Mouse (Mus musculus) midbrain, postnatal 0 days (tissue): Measurements from ENCODE around the gene Grk4. TPM values are rescaled to one million over a fixed set of nuclear protein-coding genes. Genes with fewer than 3 reads are reported as not detected.

Experiments
- ATAC-seq: fragments of 200-750 bp; cut with Nextera tagmentation; 2 replicates; pipeline ENCODE4 v1.8.0; 2017; ENCODE audit warnings: moderate number of reproducible peaks, mild to moderate bottlenecking, moderate TSS enrichment, moderate library complexity; ENCODE audit not compliant: low FRiP score
- DNase-seq: peaks from one replicate; pipeline ENCODE4 v3.0.0-alpha.2; 2015; ENCODE audit warnings: low spot score
- H3K27ac ChIP-seq: fragments of 300-500 bp; sonication (generic); 2 replicates; pipeline ENCODE4 v1.5.1; 2014; ENCODE audit warnings: low read depth, mild to moderate bottlenecking, low read length, mixed read lengths
- H3K27me3 ChIP-seq: fragments of 300-500 bp; sonication (generic); 2 replicates; pipeline ENCODE4 v1.6.1; 2014; ENCODE audit warnings: low read length, control low read depth, mixed read lengths; ENCODE audit not compliant: insufficient read depth
- H3K36me3 ChIP-seq: fragments of 300-500 bp; sonication (generic); 2 replicates; pipeline ENCODE4 v1.6.1; 2014; ENCODE audit warnings: low read length, control low read depth, mixed read lengths; ENCODE audit not compliant: insufficient read depth
- H3K4me1 ChIP-seq: fragments of 300-500 bp; sonication (generic); 2 replicates; pipeline ENCODE4 v1.6.1; 2014; ENCODE audit warnings: mild to moderate bottlenecking, control low read depth, antibody characterized with exemption, low read length, mixed read lengths; ENCODE audit not compliant: insufficient read depth
- H3K4me2 ChIP-seq: fragments of 300-500 bp; sonication (generic); 2 replicates; pipeline ENCODE4 v1.6.1; 2014; ENCODE audit warnings: low read depth, mild to moderate bottlenecking, low read length, mixed read lengths; ENCODE audit not compliant: poor library complexity, severe bottlenecking
- H3K4me3 ChIP-seq: fragments of 300-500 bp; sonication (generic); 2 replicates; pipeline ENCODE4 v1.5.1; 2014; ENCODE audit warnings: low read depth, mild to moderate bottlenecking, low read length, moderate library complexity
- H3K9ac ChIP-seq: fragments of 300-500 bp; sonication (generic); replicated peaks from 2 replicates; pipeline ENCODE4 v1.6.1; 2014; ENCODE audit warnings: mild to moderate bottlenecking, low read length, moderate library complexity, mixed read lengths; ENCODE audit not compliant: poor library complexity, severe bottlenecking
- H3K9me3 ChIP-seq: fragments of 300-500 bp; sonication (generic); 2 replicates; pipeline ENCODE4 v1.6.1; 2016; ENCODE audit warnings: low read length, control low read depth
- CTCF ChIP-seq: IDR thresholded peaks from 2 replicates; pipeline ENCODE4 v1.5.1; 2016; ENCODE audit warnings: antibody characterized with exemption, mild to moderate bottlenecking
- WGBS: fragments of 180-500 bp; shearing (Covaris S2); extraction: QIAGEN DNeasy Blood & Tissue Kit; methylation state at CpG from one replicate; pipeline ENCODE4 v1.1.7; 2014; 5-methylcytosine and 5-hydroxymethylcytosine counted together
- polyA plus RNA-seq: library from polyadenylated mRNA; unstranded; fragments of >200 nt; fragmentation: Nextera tagmentation; extraction: Ambion mirVana; gene quantifications from 2 replicates; pipeline ENCODE4 v1.2.1, GENCODE M21; 2015
- total RNA-seq: library from RNA; depleted of rRNA; stranded (reverse); fragments of >200 nt; gene quantifications from 2 replicates; pipeline ENCODE4 v1.2.3, GENCODE M21; 2014

Gene Grk4
- total and polyA plus RNA-seq, 2 experiments from 2014 or later, result 3.0 to 4.2 TPM

GRCm38 (mm10) chr5:34636481-34637287 lies 23.5 kb upstream of the Grk4 start, which contains the start of gene Mfsd10:
Mfsd10 (minus strand) TSS chr5:34637212.
- Histone ChIP-seq H3K4me2 (peak within 1 kb of the TSS; percentile 58), H3K27ac (peak within 1 kb of the TSS; percentile 85), H3K4me1 (0 out of 2 replicates have a peak, but pooled peaks cover 9% of the 10 kb centered on the region), H3K4me3 (peak within 1 kb of the TSS; percentile 43), H3K36me3 (peaks cover 61% of the 10 kb centered on the region), H3K27me3 (no peaks in the 10 kb centered on the region), H3K9ac (peak within 1 kb of the TSS; percentile 60), H3K9me3 (no peaks in the 10 kb centered on the region)
- TF ChIP-seq CTCF, result peak; percentile 54
- ATAC-seq, result peak; percentile 90
- WGBS, result under 1% methylated on average over 48 of the region's 48 CpGs
- peak; percentile 88 for DNase-seq

- 83% methylated on average over 7 of the region's 7 CpGs for WGBS
- no peak for TF ChIP-seq CTCF
- ATAC-seq (no peak), DNase-seq (no peak)
- Histone ChIP-seq H3K36me3 (peaks cover 55% of the 10 kb centered on the region), H3K4me1 (0 out of 2 replicates have a peak, but pooled peaks cover 9% of the 10 kb centered on the region), H3K4me2 (no peak overlapping the region), H3K27ac (0 out of 2 replicates have a peak overlapping the region, but pooled peaks have one; percentile 85), H3K4me3 (no peak overlapping the region), H3K9ac (0 out of 2 replicates have a peak overlapping the region, but pooled peaks have one; percentile 60), H3K9me3 (no peaks in the 10 kb centered on the region), H3K27me3 (no peaks in the 10 kb centered on the region)
Measured at GRCm38 (mm10) chr5:34637591-34638156, 22.5 kb upstream of the Grk4 start.

GRCm38 (mm10) chr5:34641991-34642390 lies 18.2 kb upstream of the Grk4 start:
- ATAC-seq (no peak), DNase-seq (no peak)
- 94% methylated on average over 3 of the region's 3 CpGs for WGBS
- no peak overlapping the region for H3K4me2 ChIP-seq
- H3K27me3 ChIP-seq, result no peaks in the 10 kb centered on the region
- no peak overlapping the region for H3K27ac ChIP-seq
- H3K9me3 ChIP-seq, result no peaks in the 10 kb centered on the region
- H3K9ac ChIP-seq, result no peak overlapping the region
- H3K4me3 ChIP-seq, result no peak overlapping the region
- H3K4me1 ChIP-seq, result no peaks in the 10 kb centered on the region
- H3K36me3 ChIP-seq, result peaks cover 73% of the 10 kb centered on the region
- TF ChIP-seq CTCF, result no peak

GRCm38 (mm10) chr5:34642932-34643331 lies 17.2 kb upstream of the Grk4 start:
- peak; percentile 74; the same call in 1 of the 2 replicates for ATAC-seq
- no peak overlapping the region for H3K27ac ChIP-seq
- H3K4me2 ChIP-seq, result no peak overlapping the region
- peak; percentile 71 for TF ChIP-seq CTCF
- H3K36me3 ChIP-seq, result peaks cover 79% of the 10 kb centered on the region
- H3K9ac ChIP-seq, result no peak overlapping the region
- H3K9me3 ChIP-seq, result no peaks in the 10 kb centered on the region
- no peaks in the 10 kb centered on the region for H3K4me1 ChIP-seq
- H3K27me3 ChIP-seq, result no peaks in the 10 kb centered on the region
- peak; percentile 73 for DNase-seq
- no peak overlapping the region for H3K4me3 ChIP-seq
- WGBS, result 71% methylated on average over 5 of the region's 5 CpGs

GRCm38 (mm10) chr5:34647581-34647980 lies 12.6 kb upstream of the Grk4 start:
- ATAC-seq (no peak), DNase-seq (peak; percentile 71)
- TF ChIP-seq CTCF, result peak; percentile 79
- H3K9me3 ChIP-seq, result no peaks in the 10 kb centered on the region
- H3K27ac ChIP-seq, result no peak overlapping the region
- no peak overlapping the region for H3K4me2 ChIP-seq
- H3K36me3 ChIP-seq, result peaks cover 81% of the 10 kb centered on the region
- H3K4me3 ChIP-seq, result no peak overlapping the region
- 47% methylated on average over 4 of the region's 4 CpGs for WGBS
- H3K9ac ChIP-seq, result no peak overlapping the region
- H3K4me1 ChIP-seq, result no peaks in the 10 kb centered on the region
- H3K27me3 ChIP-seq, result no peaks in the 10 kb centered on the region

- H3K27ac ChIP-seq, result no peak overlapping the region
- H3K9me3 ChIP-seq, result no peaks in the 10 kb centered on the region
- no peak for DNase-seq
- no peak overlapping the region for H3K9ac ChIP-seq
- ATAC-seq, result no peak
- peaks cover 75% of the 10 kb centered on the region for H3K36me3 ChIP-seq
- no peaks in the 10 kb centered on the region for H3K27me3 ChIP-seq
- WGBS, result 96% methylated on average over 5 of the region's 5 CpGs
- no peak for TF ChIP-seq CTCF
- no peaks in the 10 kb centered on the region for H3K4me1 ChIP-seq
- H3K4me2 ChIP-seq, result no peak overlapping the region
- no peak overlapping the region for H3K4me3 ChIP-seq
Measured at GRCm38 (mm10) chr5:34652961-34653360, 7.2 kb upstream of the Grk4 start.
